Mouse (Mus musculus) G1E (cell line): ENCODE measurements around the gene Slirp.

Experiments used
- CTCF ChIP-seq: IDR thresholded peaks from 2 replicates; pipeline ENCODE4 v1.5.1; 2012; ENCODE audit warnings: low read depth, low read length, inconsistent platforms, mixed read lengths
- GATA1 ChIP-seq: IDR thresholded peaks from 2 replicates; pipeline ENCODE4 v1.6.1; 2012; ENCODE audit warnings: borderline replicate concordance, low read length, inconsistent platforms, mixed read lengths
- GATA2 ChIP-seq: IDR thresholded peaks from 2 replicates; pipeline ENCODE4 v1.6.1; 2012; ENCODE audit warnings: low read depth, low read length, inconsistent platforms, borderline replicate concordance
- TAL1 ChIP-seq: conservative IDR thresholded peaks from 2 replicates; pipeline ENCODE4 v1.6.1; 2012; ENCODE audit warnings: low read depth, low read length, inconsistent platforms, mixed read lengths

DNA sequence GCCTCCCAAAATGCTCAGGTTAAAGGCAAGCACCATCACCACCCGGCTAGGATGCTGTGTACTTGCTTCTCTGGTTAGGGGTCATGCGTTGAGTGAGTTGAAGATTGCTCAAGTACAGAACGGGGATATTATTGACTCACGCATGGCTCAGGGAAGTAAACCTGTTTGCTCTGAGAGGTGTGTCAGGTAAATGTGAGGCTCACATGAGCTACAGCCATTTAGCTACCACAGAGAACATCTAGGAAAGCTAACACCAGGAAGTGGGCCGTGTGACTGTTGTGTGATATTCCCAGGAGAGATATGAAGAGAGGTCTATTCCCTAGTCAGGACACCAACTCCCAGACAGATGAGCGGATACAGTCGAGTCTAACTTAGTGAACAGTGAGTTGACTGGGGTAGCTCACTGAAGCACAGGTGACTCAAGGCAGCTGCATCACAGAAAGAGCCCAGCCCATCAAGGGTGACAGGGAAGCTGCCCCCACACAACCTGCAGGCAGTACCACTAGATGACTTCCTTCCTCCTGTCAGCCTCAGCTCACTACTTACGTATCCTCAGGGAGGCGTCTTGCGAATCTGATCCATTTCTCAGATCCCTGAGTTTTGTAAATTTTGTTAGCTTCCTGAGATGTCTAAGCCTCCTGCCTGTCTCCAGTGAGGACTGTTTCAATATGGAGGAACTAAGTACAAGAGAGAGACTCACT, 44.4 kb upstream of the Slirp start:
- TF ChIP-seq TAL1 (no peak), CTCF (no peak), GATA2 (no peak), GATA1 (no peak)
